Mouse (Mus musculus) hindbrain, embryonic 13.5 days (tissue): Measurements from ENCODE around the gene Olfr1155. TPM values are rescaled to one million over a fixed set of nuclear protein-coding genes. Genes with fewer than 3 reads are reported as not detected.

Experiments used
- ATAC-seq: fragments of 200-750 bp; cut with Nextera tagmentation; 2 replicates; pipeline ENCODE4 v1.8.0; 2017; ENCODE audit warnings: moderate TSS enrichment; ENCODE audit not compliant: low FRiP score
- H3K27ac ChIP-seq: fragments of 300-500 bp; sonication (generic); 2 replicates; pipeline ENCODE4 v1.5.1; 2015; ENCODE audit warnings: inconsistent platforms, mild to moderate bottlenecking, moderate library complexity
- H3K27me3 ChIP-seq: fragments of 300-500 bp; sonication (generic); 2 replicates; pipeline ENCODE4 v1.6.1; 2015; ENCODE audit warnings: mild to moderate bottlenecking, inconsistent platforms
- H3K36me3 ChIP-seq: fragments of 300-500 bp; sonication (generic); 2 replicates; pipeline ENCODE4 v1.6.1; 2015; ENCODE audit warnings: mild to moderate bottlenecking, inconsistent platforms
- H3K4me1 ChIP-seq: fragments of 300-500 bp; sonication (generic); replicated peaks from 2 replicates; pipeline ENCODE4 v1.6.1; 2015; ENCODE audit warnings: inconsistent platforms
- H3K4me2 ChIP-seq: fragments of 300-500 bp; sonication (generic); 2 replicates; pipeline ENCODE4 v1.6.1; 2015; ENCODE audit warnings: inconsistent platforms, mild to moderate bottlenecking, moderate library complexity
- H3K4me3 ChIP-seq: fragments of 300-500 bp; sonication (generic); 2 replicates; pipeline ENCODE4 v1.5.1; 2015; ENCODE audit warnings: mild to moderate bottlenecking, inconsistent platforms
- H3K9ac ChIP-seq: fragments of 300-500 bp; sonication (generic); 2 replicates; pipeline ENCODE4 v1.6.1; 2015; ENCODE audit warnings: mild to moderate bottlenecking, inconsistent platforms
- H3K9me3 ChIP-seq: fragments of 300-500 bp; sonication (generic); 2 replicates; pipeline ENCODE4 v1.6.1; 2016; ENCODE audit warnings: inconsistent platforms
- WGBS: fragments of 180-500 bp; shearing (Covaris S2); methylation state at CpG from one replicate; pipeline ENCODE4 v1.1.7; 2015; 5-methylcytosine and 5-hydroxymethylcytosine counted together
- polyA plus RNA-seq: library from polyadenylated mRNA; unstranded; fragments of >200 nt; fragmentation: Nextera tagmentation; extraction: Ambion mirVana; gene quantifications from 2 replicates; pipeline ENCODE4 v1.2.1, GENCODE M21; 2015

Gene Olfr1155
- not detected in 2 replicates for polyA plus RNA-seq

- H3K4me3 ChIP-seq, result no peak within 1 kb of the TSS
- no peak within 1 kb of the TSS for H3K27ac ChIP-seq
- H3K4me2 ChIP-seq, result no peak within 1 kb of the TSS
- no peaks in the 10 kb centered on the region for H3K4me1 ChIP-seq
- ATAC-seq, result no peak
- 97% methylated on average over 1 of the region's 1 CpGs for WGBS
- H3K9me3 ChIP-seq, result no peaks in the 10 kb centered on the region
- H3K27me3 ChIP-seq, result no peaks in the 10 kb centered on the region
- no peak within 1 kb of the TSS for H3K9ac ChIP-seq
- H3K36me3 ChIP-seq, result no peaks in the 10 kb centered on the region
Observed at GRCm38 (mm10) chr2:87945037-87945436, at the start of gene Olfr1155. TSS of gene Olfr1155 (minus strand) at chr2:87945137.

- H3K36me3 ChIP-seq, result no peaks in the 10 kb centered on the region
- no peak within 1 kb of the TSS for H3K4me2 ChIP-seq
- ATAC-seq, result no peak
- no peaks in the 10 kb centered on the region for H3K4me1 ChIP-seq
- H3K27me3 ChIP-seq, result no peaks in the 10 kb centered on the region
- H3K9ac ChIP-seq, result no peak within 1 kb of the TSS
- H3K9me3 ChIP-seq, result no peaks in the 10 kb centered on the region
- H3K27ac ChIP-seq, result no peak within 1 kb of the TSS
- no peak within 1 kb of the TSS for H3K4me3 ChIP-seq
Observed at GRCm38 (mm10) chr2:87989813-87990212, 44.9 kb upstream of the Olfr1155 start, which contains the start of gene Olfr1158. TSS of gene Olfr1158 (plus strand) at chr2:87990113.

- Histone ChIP-seq H3K27me3 (no peaks in the 10 kb centered on the region), H3K4me2 (no peak within 1 kb of the TSS), H3K4me1 (no peaks in the 10 kb centered on the region), H3K9ac (no peak within 1 kb of the TSS), H3K36me3 (no peaks in the 10 kb centered on the region), H3K4me3 (no peak within 1 kb of the TSS), H3K9me3 (no peaks in the 10 kb centered on the region), H3K27ac (no peak within 1 kb of the TSS)
- 79% methylated on average over 3 of the region's 3 CpGs for WGBS
- no peak for ATAC-seq
Observed at GRCm38 (mm10) chr2:87974563-87974962, 29.6 kb upstream of the Olfr1155 start, which contains the start of gene Olfr74. TSS of gene Olfr74 (minus strand) at chr2:87974663.

- H3K9me3 ChIP-seq, result no peaks in the 10 kb centered on the region
- 95% methylated on average over 4 of the region's 4 CpGs for WGBS
- no peaks in the 10 kb centered on the region for H3K27me3 ChIP-seq
Observed at GRCm38 (mm10) chr2:87968199-87968598, 23.3 kb upstream of the Olfr1155 start, which contains the start of gene Olfr1157. TSS of gene Olfr1157 (minus strand) at chr2:87968299.

GRCm38 (mm10) chr2:87953000-87953399 lies 8.1 kb upstream of the Olfr1155 start, which contains the start of gene Olfr1156:
TSS of gene Olfr1156 (minus strand) at chr2:87953100.
- no peak within 1 kb of the TSS for H3K9ac ChIP-seq
- no peaks in the 10 kb centered on the region for H3K36me3 ChIP-seq
- no peak for ATAC-seq
- H3K27ac ChIP-seq, result no peak within 1 kb of the TSS
- no peaks in the 10 kb centered on the region for H3K27me3 ChIP-seq
- H3K4me3 ChIP-seq, result no peak within 1 kb of the TSS
- H3K4me2 ChIP-seq, result no peak within 1 kb of the TSS
- no peaks in the 10 kb centered on the region for H3K4me1 ChIP-seq
- no peaks in the 10 kb centered on the region for H3K9me3 ChIP-seq

More at GRCm38 (mm10) chr2:87968199-87968598, 23.3 kb upstream of the Olfr1155 start, which contains the start of gene Olfr1157:
- H3K9ac ChIP-seq, result no peak within 1 kb of the TSS
- H3K4me1 ChIP-seq, result no peaks in the 10 kb centered on the region
- H3K4me3 ChIP-seq, result no peak within 1 kb of the TSS
- no peaks in the 10 kb centered on the region for H3K36me3 ChIP-seq
- H3K4me2 ChIP-seq, result no peak within 1 kb of the TSS
- no peak within 1 kb of the TSS for H3K27ac ChIP-seq
- ATAC-seq, result no peak

- ATAC-seq, result no peak
- WGBS, result 90% methylated on average over 1 of the region's 1 CpGs
- Histone ChIP-seq H3K9ac (no peak within 1 kb of the TSS), H3K27me3 (no peaks in the 10 kb centered on the region), H3K36me3 (no peaks in the 10 kb centered on the region), H3K9me3 (no peaks in the 10 kb centered on the region), H3K4me1 (no peaks in the 10 kb centered on the region), H3K4me2 (no peak within 1 kb of the TSS), H3K27ac (no peak within 1 kb of the TSS), H3K4me3 (no peak within 1 kb of the TSS)
Observed at GRCm38 (mm10) chr2:87905066-87905465, 39.9 kb downstream of the Olfr1155 start, which contains the start of gene Olfr1154. TSS of gene Olfr1154 (minus strand) at chr2:87905166.

- Histone ChIP-seq H3K9me3 (no peaks in the 10 kb centered on the region), H3K4me2 (no peak within 1 kb of the TSS), H3K4me1 (no peaks in the 10 kb centered on the region), H3K27me3 (no peaks in the 10 kb centered on the region), H3K36me3 (no peaks in the 10 kb centered on the region), H3K27ac (no peak within 1 kb of the TSS), H3K4me3 (no peak within 1 kb of the TSS), H3K9ac (no peak within 1 kb of the TSS)
- WGBS, result 74% methylated on average over 1 of the region's 1 CpGs
- ATAC-seq, result no peak
Observed at GRCm38 (mm10) chr2:87894662-87895061, 50.3 kb downstream of the Olfr1155 start, which contains the start of gene Olfr1153. TSS of gene Olfr1153 (plus strand) at chr2:87894962.

Other genes with a start within 250 kb of the Olfr1155 start
- not detected in 2 replicates for gene Olfr1137, start 232.0 kb downstream of the Olfr1155 start, polyA plus RNA-seq
- gene Olfr1138, start 205.2 kb downstream of the Olfr1155 start, polyA plus RNA-seq, result not detected in 2 replicates
- gene Olfr1140, start 201.4 kb downstream of the Olfr1155 start, polyA plus RNA-seq, result not detected in 2 replicates
- gene Olfr1141, start 191.1 kb downstream of the Olfr1155 start, polyA plus RNA-seq, result not detected in 2 replicates
- gene Olfr152, start 165.7 kb downstream of the Olfr1155 start, polyA plus RNA-seq, result not detected in 2 replicates
- gene Olfr1143, start 144.5 kb downstream of the Olfr1155 start, polyA plus RNA-seq, result not detected in 2 replicates
- gene Olfr1145, start 135.3 kb downstream of the Olfr1155 start, polyA plus RNA-seq, result not detected in 2 replicates
- gene Olfr1148, start 114.6 kb downstream of the Olfr1155 start, polyA plus RNA-seq, result not detected in 2 replicates
- gene Olfr1150-ps1, start 101.1 kb downstream of the Olfr1155 start, polyA plus RNA-seq, result not detected in 2 replicates
- not detected in 2 replicates for gene Olfr1151, start 89.3 kb downstream of the Olfr1155 start, polyA plus RNA-seq
- gene Olfr1152, start 78.6 kb downstream of the Olfr1155 start, polyA plus RNA-seq, result not detected in 2 replicates
- not detected in 2 replicates for gene Olfr1153, start 50.2 kb downstream of the Olfr1155 start, polyA plus RNA-seq
- gene Olfr1154, start 40.0 kb downstream of the Olfr1155 start, polyA plus RNA-seq, result not detected in 2 replicates
- not detected in 2 replicates for gene Olfr1156, start 8.0 kb upstream of the Olfr1155 start, polyA plus RNA-seq
- gene Olfr1157, start 23.2 kb upstream of the Olfr1155 start, polyA plus RNA-seq, result not detected in 2 replicates
- not detected in 2 replicates for gene Olfr74, start 29.5 kb upstream of the Olfr1155 start, polyA plus RNA-seq
- gene Olfr1158, start 45.0 kb upstream of the Olfr1155 start, polyA plus RNA-seq, result not detected in 2 replicates
- not detected in 2 replicates for gene Olfr1160, start 63.1 kb upstream of the Olfr1155 start, polyA plus RNA-seq
- gene Olfr1161, start 77.6 kb upstream of the Olfr1155 start, polyA plus RNA-seq, result not detected in 2 replicates
- gene Olfr73, start 92.6 kb upstream of the Olfr1155 start, polyA plus RNA-seq, result not detected in 2 replicates
- gene Olfr1162, start 106.0 kb upstream of the Olfr1155 start, polyA plus RNA-seq, result not detected in 2 replicates
- not detected in 2 replicates for gene Olfr1163, start 126.7 kb upstream of the Olfr1155 start, polyA plus RNA-seq
- not detected in 2 replicates for gene Olfr1164, start 148.8 kb upstream of the Olfr1155 start, polyA plus RNA-seq
- not detected in 2 replicates for gene Olfr1166, start 183.1 kb upstream of the Olfr1155 start, polyA plus RNA-seq
- gene Olfr1167, start 210.1 kb upstream of the Olfr1155 start, polyA plus RNA-seq, result not detected in 2 replicates
- not detected in 2 replicates for gene Olfr1168, start 236.7 kb upstream of the Olfr1155 start, polyA plus RNA-seq